Mouse (Mus musculus) forebrain, embryonic 14.5 days (tissue): ENCODE data around the gene 1810055G02Rik. TPM values are rescaled to one million over a fixed set of nuclear protein-coding genes. Genes with fewer than 3 reads are reported as not detected.

Source experiments
- ATAC-seq: fragments of 200-750 bp; cut with Nextera tagmentation; 2 replicates; pipeline ENCODE4 v1.8.0; 2017; ENCODE audit warnings: mild to moderate bottlenecking, moderate library complexity
- DNase-seq: peaks from one replicate; pipeline ENCODE4 v3.0.0-alpha.2; 2015; ENCODE audit warnings: low spot score
- H3K27ac ChIP-seq: fragments of 300-500 bp; sonication (generic); 2 replicates; pipeline ENCODE4 v1.5.1; 2014; ENCODE audit warnings: low read depth, mild to moderate bottlenecking, control low read depth, low read length, moderate library complexity
- H3K27me3 ChIP-seq: fragments of 300-500 bp; sonication (generic); replicated peaks from 2 replicates; pipeline ENCODE4 v1.6.1; 2014; ENCODE audit warnings: low read length, control low read depth, mixed read lengths; ENCODE audit not compliant: control insufficient read depth, insufficient read depth
- H3K36me3 ChIP-seq: fragments of 300-500 bp; sonication (generic); 2 replicates; pipeline ENCODE4 v1.6.1; 2014; ENCODE audit warnings: low read length, control low read depth; ENCODE audit not compliant: control insufficient read depth, insufficient read depth
- H3K4me1 ChIP-seq: fragments of 300-500 bp; sonication (generic); 2 replicates; pipeline ENCODE4 v1.6.1; 2014; ENCODE audit warnings: antibody characterized with exemption, low read length, control low read depth; ENCODE audit not compliant: control insufficient read depth, insufficient read depth
- H3K4me2 ChIP-seq: fragments of 300-500 bp; sonication (generic); 2 replicates; pipeline ENCODE4 v1.6.1; 2014; ENCODE audit warnings: mild to moderate bottlenecking, control low read depth, low read length
- H3K4me3 ChIP-seq: fragments of 300-500 bp; sonication (generic); 2 replicates; pipeline ENCODE4 v1.5.1; 2014; ENCODE audit warnings: low read depth, low read length, control low read depth
- H3K9ac ChIP-seq: fragments of 300-500 bp; sonication (generic); 2 replicates; pipeline ENCODE4 v1.6.1; 2014; ENCODE audit warnings: mild to moderate bottlenecking, low read length, control low read depth, moderate library complexity
- H3K9me3 ChIP-seq: fragments of 300-500 bp; sonication (generic); replicated peaks from 2 replicates; pipeline ENCODE4 v1.6.1; 2016; ENCODE audit warnings: low read length, control low read depth, mixed read lengths; ENCODE audit not compliant: control insufficient read depth
- WGBS: fragments of 180-500 bp; shearing (Covaris S2); extraction: QIAGEN DNeasy Blood & Tissue Kit; methylation state at CpG from one replicate; pipeline ENCODE4 v1.1.7; 2014; 5-methylcytosine and 5-hydroxymethylcytosine counted together
- polyA plus RNA-seq: library from polyadenylated mRNA; unstranded; fragments of >200 nt; fragmentation: Nextera tagmentation; extraction: Ambion mirVana; gene quantifications from 2 replicates; pipeline ENCODE4 v1.2.1, GENCODE M21; 2014

1810055G02Rik gene
- polyA plus RNA-seq, 1 experiment from 2014 or later: 29.7 TPM

DNA sequence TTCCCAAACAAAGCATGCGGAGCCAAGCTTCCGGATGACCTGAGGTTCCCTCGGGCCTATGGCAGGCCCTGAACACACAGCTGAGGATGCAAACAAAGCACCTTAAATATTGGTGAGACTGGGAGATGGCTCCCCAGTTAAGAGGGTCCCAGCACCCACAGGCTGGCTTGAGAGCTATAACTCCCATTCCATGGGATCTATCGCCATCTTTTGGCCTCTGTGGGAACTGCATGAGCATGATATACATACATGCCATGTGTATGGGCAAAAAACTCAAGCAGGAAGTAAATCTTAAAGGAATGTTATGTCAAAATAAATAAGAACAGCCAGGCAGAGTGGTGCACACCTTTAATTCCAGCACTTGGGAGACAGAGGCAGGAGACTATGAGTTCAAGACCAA lies 15.8 kb downstream of the 1810055G02Rik start:
- Histone ChIP-seq H3K36me3 (no peaks in the 10 kb centered on the region), H3K9me3 (no peaks in the 10 kb centered on the region), H3K9ac (no peak overlapping the region), H3K4me1 (peaks cover 3% of the 10 kb centered on the region), H3K4me3 (no peak overlapping the region), H3K4me2 (no peak overlapping the region), H3K27ac (no peak overlapping the region), H3K27me3 (no peaks in the 10 kb centered on the region)
- 74% methylated on average over 4 of the region's 4 CpGs for WGBS
- DNase-seq: no peak
- ATAC-seq: no peak

DNA sequence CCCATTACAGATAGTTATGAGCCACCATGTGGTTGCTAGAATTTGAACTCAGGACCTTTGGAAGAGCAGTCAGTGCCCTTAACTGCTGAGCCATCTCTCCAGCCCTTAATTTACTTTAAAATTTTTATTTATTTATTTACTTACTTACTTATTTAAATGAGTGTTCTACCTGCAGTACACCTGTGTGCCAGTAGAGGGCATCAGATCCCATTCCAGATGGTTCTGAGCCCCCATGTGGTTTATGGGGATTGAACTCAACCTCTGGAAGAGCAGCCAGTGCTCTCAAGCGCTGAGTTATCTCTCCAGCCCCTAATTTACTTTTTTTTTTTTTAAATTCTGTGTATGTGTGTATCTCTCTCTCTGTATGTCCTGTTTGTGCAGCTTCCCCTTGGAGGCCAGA lies 16.7 kb downstream of the 1810055G02Rik start:
- no peak overlapping the region for H3K4me2 ChIP-seq
- ATAC-seq (no peak), DNase-seq (peak; percentile 79)
- H3K9ac ChIP-seq: no peak overlapping the region
- no peaks in the 10 kb centered on the region for H3K36me3 ChIP-seq
- WGBS: 28% methylated on average over 1 of the region's 1 CpGs
- H3K4me1 ChIP-seq: no peaks in the 10 kb centered on the region
- H3K4me3 ChIP-seq: no peak overlapping the region
- no peak overlapping the region for H3K27ac ChIP-seq
- H3K27me3 ChIP-seq: no peaks in the 10 kb centered on the region
- no peaks in the 10 kb centered on the region for H3K9me3 ChIP-seq

DNA sequence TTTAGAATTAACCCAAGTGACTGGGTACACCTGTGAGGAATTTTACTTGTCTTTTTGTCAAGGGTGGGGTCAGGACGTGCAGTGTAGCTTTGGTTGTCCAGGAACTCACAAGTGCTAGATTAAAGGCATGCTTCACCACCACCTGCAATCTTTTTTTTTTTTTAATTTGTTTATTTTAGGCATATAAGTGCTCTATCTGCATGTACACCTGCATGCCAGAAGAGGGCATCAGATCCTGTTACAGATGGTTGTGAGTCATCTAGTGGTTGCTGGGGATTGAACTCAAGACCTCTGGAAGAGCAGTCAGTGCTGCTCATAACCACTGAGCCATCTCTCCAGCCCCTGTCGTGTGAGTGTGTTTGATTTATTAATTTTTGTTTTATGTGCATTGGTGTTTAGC lies 20.8 kb downstream of the 1810055G02Rik start:
- Histone ChIP-seq H3K9me3 (no peaks in the 10 kb centered on the region), H3K9ac (no peak overlapping the region), H3K4me1 (no peaks in the 10 kb centered on the region), H3K4me2 (no peak overlapping the region), H3K27ac (no peak overlapping the region), H3K36me3 (no peaks in the 10 kb centered on the region), H3K27me3 (no peaks in the 10 kb centered on the region), H3K4me3 (no peak overlapping the region)
- 70% methylated on average over 2 of the region's 2 CpGs for WGBS
- DNase-seq (no peak), ATAC-seq (no peak)

DNA sequence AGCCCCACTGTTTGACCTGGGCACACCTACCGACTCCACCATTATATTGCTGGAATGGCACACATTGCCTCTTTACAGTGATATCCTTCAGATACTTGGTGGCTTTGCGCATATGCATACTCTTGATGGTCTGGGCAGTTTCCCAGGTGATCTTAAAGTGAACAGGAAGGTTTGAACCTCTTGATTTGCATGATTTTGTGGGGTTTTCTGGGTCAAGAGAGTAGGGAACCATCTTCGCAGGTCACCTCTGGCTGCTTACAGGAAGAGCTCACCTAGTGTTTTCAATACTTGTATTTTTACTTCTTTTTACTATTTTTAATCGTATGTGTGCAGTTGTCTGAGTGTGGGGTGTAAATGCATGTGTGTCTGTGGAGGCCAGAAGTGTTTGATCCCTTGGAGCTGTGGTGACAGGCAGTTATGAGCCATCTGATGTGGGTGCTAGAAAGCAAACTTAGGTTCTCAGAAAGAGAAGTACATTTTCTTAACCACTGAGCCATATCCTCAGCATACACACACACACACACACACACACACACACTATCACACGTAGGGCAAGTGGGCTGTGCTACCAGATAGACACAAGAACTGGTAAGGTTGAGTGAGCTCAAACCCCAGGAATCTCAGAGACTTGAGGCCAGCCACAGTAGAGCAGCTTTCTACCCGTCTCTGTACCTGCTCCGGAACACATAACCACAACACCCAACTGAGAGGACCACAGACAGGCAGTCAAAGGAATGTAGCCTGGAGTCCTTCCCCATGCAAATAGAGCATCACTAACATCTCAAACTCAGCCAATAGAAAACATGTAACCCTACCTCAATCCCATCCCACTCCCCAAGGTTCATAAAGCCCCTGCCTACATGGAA lies 22.9 kb downstream of the 1810055G02Rik start:
- Histone ChIP-seq H3K4me3 (no peak overlapping the region), H3K27ac (no peak overlapping the region), H3K9ac (no peak overlapping the region), H3K4me2 (no peak overlapping the region), H3K27me3 (no peaks in the 10 kb centered on the region), H3K36me3 (no peaks in the 10 kb centered on the region), H3K9me3 (no peaks in the 10 kb centered on the region), H3K4me1 (no peaks in the 10 kb centered on the region)
- DNase-seq (no peak), ATAC-seq (no peak)
- 78% methylated on average over 7 of the region's 7 CpGs for WGBS

DNA sequence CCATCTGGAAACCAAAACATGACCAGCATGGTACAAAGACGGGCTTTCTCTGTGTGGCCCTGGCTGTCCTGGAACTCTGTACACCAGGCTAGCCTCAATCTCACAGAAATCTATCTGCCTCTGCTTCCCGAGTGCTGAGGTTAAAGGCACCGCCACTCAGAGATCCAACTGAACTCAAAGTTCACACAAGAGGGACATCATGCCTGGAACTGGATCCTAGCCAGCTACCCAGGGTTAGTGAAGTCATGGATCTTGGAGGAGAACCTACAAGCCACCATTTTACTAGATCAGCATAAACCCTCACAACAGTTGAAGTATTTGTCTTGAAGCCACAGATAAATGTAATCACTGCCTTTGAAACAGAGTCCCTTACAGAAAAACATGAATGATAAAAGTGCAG lies 27.9 kb downstream of the 1810055G02Rik start:
- H3K27me3 ChIP-seq: no peaks in the 10 kb centered on the region
- no peak for ATAC-seq
- no peaks in the 10 kb centered on the region for H3K9me3 ChIP-seq
- H3K4me3 ChIP-seq: no peak overlapping the region
- no peak overlapping the region for H3K27ac ChIP-seq
- DNase-seq: no peak
- H3K4me1 ChIP-seq: no peaks in the 10 kb centered on the region
- H3K9ac ChIP-seq: no peak overlapping the region
- no peaks in the 10 kb centered on the region for H3K36me3 ChIP-seq
- no peak overlapping the region for H3K4me2 ChIP-seq
- 90% methylated on average over 3 of the region's 3 CpGs for WGBS

DNA sequence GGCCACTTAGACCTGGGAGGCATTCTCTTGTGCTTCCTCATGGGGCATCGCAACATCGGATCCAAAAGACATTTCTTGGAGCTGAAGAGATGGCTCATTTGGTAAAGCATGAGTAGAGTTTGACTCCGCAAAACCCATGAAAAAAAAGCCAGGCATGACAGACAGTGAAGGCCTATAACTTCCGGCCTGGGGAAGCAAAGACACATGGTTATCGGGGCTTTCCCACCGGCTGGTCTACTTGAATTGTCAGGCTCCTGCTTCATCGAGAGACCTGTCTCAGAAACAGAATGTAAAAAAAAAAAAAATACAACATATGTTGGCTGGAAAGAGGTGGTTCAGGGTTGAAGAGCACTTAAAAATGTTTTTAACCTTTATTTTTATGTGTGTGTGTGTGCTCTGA lies 31.6 kb downstream of the 1810055G02Rik start:
- no peaks in the 10 kb centered on the region for H3K9me3 ChIP-seq
- H3K27me3 ChIP-seq: no peaks in the 10 kb centered on the region
- WGBS: 95% methylated on average over 7 of the region's 7 CpGs
- H3K9ac ChIP-seq: no peak overlapping the region
- ATAC-seq: no peak
- DNase-seq: no peak
- no peak overlapping the region for H3K27ac ChIP-seq
- no peaks in the 10 kb centered on the region for H3K36me3 ChIP-seq
- H3K4me3 ChIP-seq: no peak overlapping the region
- H3K4me1 ChIP-seq: peaks cover 8% of the 10 kb centered on the region; the same call in 1 of the 2 replicates
- no peak overlapping the region for H3K4me2 ChIP-seq

DNA sequence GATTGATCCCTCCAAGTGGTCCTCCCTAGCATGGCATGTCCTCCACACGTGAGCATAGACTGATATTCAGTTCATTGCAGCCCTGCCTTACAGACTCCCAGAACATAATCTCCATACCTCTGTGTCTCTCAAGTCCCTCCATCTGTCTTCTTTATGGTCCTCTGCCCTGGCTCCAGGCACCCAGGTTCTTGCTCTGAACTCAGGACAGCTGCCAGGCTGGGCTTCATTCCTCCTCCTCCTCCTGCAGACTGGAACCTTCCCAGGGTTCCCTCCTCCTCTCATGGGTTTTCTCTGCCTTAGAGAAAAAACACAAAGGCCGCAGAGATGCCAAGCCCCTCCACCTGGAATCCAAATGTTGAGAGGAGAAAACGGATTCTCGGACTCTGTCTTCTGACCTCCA lies 34.6 kb downstream of the 1810055G02Rik start:
- Histone ChIP-seq H3K4me3 (no peak overlapping the region), H3K27ac (peak overlapping the region; percentile 58; the same call in 1 of the 2 replicates), H3K9ac (peak overlapping the region; percentile 32; the same call in 1 of the 2 replicates), H3K4me2 (peak overlapping the region; percentile 21; the same call in 1 of the 2 replicates), H3K27me3 (no peaks in the 10 kb centered on the region), H3K36me3 (no peaks in the 10 kb centered on the region), H3K4me1 (peaks cover 8% of the 10 kb centered on the region; the same call in 1 of the 2 replicates), H3K9me3 (no peaks in the 10 kb centered on the region)
- 39% methylated on average over 4 of the region's 4 CpGs for whole genome bisulfite sequencing
- DNase-seq (no peak), ATAC-seq (no peak)

DNA sequence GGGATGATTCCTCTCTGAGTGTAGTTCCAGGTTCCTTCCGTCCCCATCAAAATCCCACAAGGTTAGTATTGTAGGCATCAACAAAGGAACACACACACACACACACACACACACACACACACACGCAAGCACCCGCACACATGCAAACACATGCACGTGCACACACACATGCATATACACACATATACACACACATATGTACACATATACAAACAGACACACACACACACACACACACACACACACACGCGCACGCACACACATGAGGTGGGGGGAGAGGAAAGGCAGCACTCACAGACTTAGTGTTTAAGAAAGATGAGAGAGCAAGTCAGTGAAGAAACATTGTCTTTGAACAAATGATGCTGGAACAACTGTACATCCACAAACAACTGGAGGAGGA lies 35.3 kb downstream of the 1810055G02Rik start:
- Histone ChIP-seq H3K36me3 (no peaks in the 10 kb centered on the region), H3K9me3 (no peaks in the 10 kb centered on the region), H3K4me3 (peak overlapping the region; percentile 43; the same call in 1 of the 2 replicates), H3K27me3 (no peaks in the 10 kb centered on the region), H3K27ac (no peak overlapping the region), H3K4me2 (peak overlapping the region; percentile 69), H3K4me1 (peaks cover 8% of the 10 kb centered on the region; the same call in 1 of the 2 replicates), H3K9ac (peak overlapping the region; percentile 76)
- WGBS: 80% methylated on average over 7 of the region's 7 CpGs
- no peak; the same call in 1 of the 2 replicates for ATAC-seq
- DNase-seq: peak; percentile 22

DNA sequence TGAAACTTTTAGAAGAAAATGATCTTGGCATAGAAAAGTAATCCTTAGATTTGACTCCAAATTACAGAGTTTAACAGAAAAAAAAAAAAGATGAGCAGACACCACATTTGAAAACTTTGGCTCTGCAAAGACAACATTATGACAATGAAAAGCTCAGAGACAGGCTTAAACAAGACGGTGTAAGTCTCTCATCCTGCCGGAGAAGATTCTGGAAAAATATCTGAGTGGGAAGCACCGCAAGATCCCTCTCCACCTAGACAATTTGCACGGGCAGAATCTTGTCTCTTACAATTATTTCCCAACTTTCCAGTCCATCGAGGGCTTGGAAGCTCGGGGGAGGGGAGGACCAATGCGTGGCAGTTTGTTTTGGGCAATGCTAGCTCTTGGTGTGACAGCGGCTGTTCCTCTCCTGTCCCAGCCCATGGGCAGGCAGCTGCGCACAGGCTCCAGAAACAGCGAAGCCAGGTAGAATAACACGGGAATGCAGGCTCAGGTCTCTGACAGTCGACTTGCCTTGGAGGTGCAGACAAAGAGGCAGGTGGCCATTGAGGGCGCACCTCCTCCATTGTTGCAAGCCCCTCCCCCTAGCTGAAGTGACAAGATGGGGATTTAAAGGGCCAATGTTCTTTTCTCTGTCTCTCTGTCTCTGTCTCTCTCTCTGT lies 35.9 kb downstream of the 1810055G02Rik start:
- WGBS: 3% methylated on average over 13 of the region's 13 CpGs
- H3K4me2 ChIP-seq: peak overlapping the region; percentile 69
- peak overlapping the region; percentile 76 for H3K9ac ChIP-seq
- peak overlapping the region; percentile 43 for H3K4me3 ChIP-seq
- no peaks in the 10 kb centered on the region for H3K9me3 ChIP-seq
- H3K36me3 ChIP-seq: no peaks in the 10 kb centered on the region
- H3K4me1 ChIP-seq: peaks cover 8% of the 10 kb centered on the region; the same call in 1 of the 2 replicates
- DNase-seq (peak; percentile 84), ATAC-seq (peak; percentile 75)
- H3K27ac ChIP-seq: peak overlapping the region; percentile 90
- no peaks in the 10 kb centered on the region for H3K27me3 ChIP-seq
